Mouse (Mus musculus) C2C12 (cell line): ENCODE data around the gene Fem1b.

Experiments used
- CEBPB ChIP-seq: IDR thresholded peaks from one replicate; pipeline ENCODE4 v1.6.1; 2011; ENCODE audit warnings: low read depth, mild to moderate bottlenecking, control low read depth, moderate library complexity
- CTCF ChIP-seq: IDR thresholded peaks from one replicate; pipeline ENCODE4 v1.5.1; 2011; ENCODE audit not compliant: control insufficient read depth, insufficient read depth, insufficient read length
- FOSL1 ChIP-seq: IDR thresholded peaks from one replicate; pipeline ENCODE4 v1.8.0; 2011; ENCODE audit warnings: mild to moderate bottlenecking, low read length; ENCODE audit not compliant: poor library complexity, insufficient read depth, severe bottlenecking
- MAX ChIP-seq: IDR thresholded peaks from one replicate; pipeline ENCODE4 v1.6.1; 2011; ENCODE audit warnings: mild to moderate bottlenecking, control low read depth
- MYOD1 ChIP-seq: IDR thresholded peaks from one replicate; pipeline ENCODE4 v1.6.1; 2011; ENCODE audit warnings: low read depth; ENCODE audit not compliant: control insufficient read depth, insufficient read length
- MYOG ChIP-seq: IDR thresholded peaks from one replicate; pipeline ENCODE4 v1.6.1; 2011; ENCODE audit not compliant: control insufficient read depth, insufficient read length; ENCODE audit errors: extremely low read depth
- USF1 ChIP-seq: IDR thresholded peaks from one replicate; pipeline ENCODE4 v1.6.1; 2011; ENCODE audit warnings: low read depth, mild to moderate bottlenecking, control low read depth, moderate library complexity

- TF ChIP-seq MAX = no peak
- TF ChIP-seq CTCF = no peak
- TF ChIP-seq CEBPB = no peak
- TF ChIP-seq USF1 = no peak
- TF ChIP-seq MYOG = no peak
- TF ChIP-seq FOSL1 = no peak
- TF ChIP-seq MYOD1 = no peak
Observed at GRCm38 (mm10) chr9:62758288-62758687, 53.4 kb downstream of the Fem1b start.
